Comparison of ENCODE assay signal across 8 mouse cellular contexts in the genomic region with DNA sequence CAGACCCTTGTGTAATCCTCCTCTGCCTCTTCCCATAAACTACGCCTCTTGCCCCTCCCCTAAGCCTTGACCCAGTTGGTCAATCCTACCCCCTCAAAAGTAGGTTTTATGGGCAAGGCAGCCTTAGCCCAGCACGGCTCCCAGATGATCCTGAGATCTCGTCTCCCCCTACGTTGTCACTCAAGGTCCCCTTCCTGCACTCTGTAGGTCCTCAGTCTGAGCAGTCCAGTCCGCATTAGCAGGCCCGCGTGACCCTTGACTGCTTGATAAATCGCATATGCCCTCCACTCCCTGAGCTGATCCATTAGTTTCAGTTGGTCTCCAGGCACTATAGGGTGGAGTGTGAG. TPM values are rescaled to one million over a fixed set of nuclear protein-coding genes. Genes with fewer than 3 reads are reported as not detected.
A peak's percentile ranks its signal among the peaks of the same experiment; 100 is the strongest.
DNase-seq lines count a peak whose midpoint lies in the region; ATAC-seq and TF ChIP-seq lines count a peak whose summit lies in the region.

No protein-coding gene starts in this region.

- peak overlapping the region; percentile 49 for H3K4me3 ChIP-seq in kidney, embryonic 14.5 days (ENCODE audit: low read length)
- H3K4me3 ChIP-seq in embryonic facial prominence, embryonic 13.5 days = peak overlapping the region; percentile 54
- H3K4me3 ChIP-seq in hindbrain, embryonic 16.5 days (ENCODE audit: low read length) = peak overlapping the region; percentile 44
- peak overlapping the region; percentile 40 for H3K4me3 ChIP-seq in midbrain, embryonic 15.5 days
- H3K4me3 ChIP-seq in thymus, adult 2 months (ENCODE audit: control insufficient read depth, insufficient read depth, low read length) = no peak overlapping the region

- 0 out of 2 replicates have a peak, but pooled peaks cover 5% of the 10 kb centered on the region for H3K4me1 ChIP-seq in kidney, embryonic 14.5 days (ENCODE audit: control insufficient read depth, insufficient read depth, low read length)
- H3K4me1 ChIP-seq in embryonic facial prominence, embryonic 13.5 days = peaks cover 14% of the 10 kb centered on the region
- 0 out of 2 replicates have a peak, but pooled peaks cover 3% of the 10 kb centered on the region for H3K4me1 ChIP-seq in hindbrain, embryonic 16.5 days (ENCODE audit: control insufficient read depth, insufficient read depth, low read depth, low read length)
- peaks cover 15% of the 10 kb centered on the region for H3K4me1 ChIP-seq in midbrain, embryonic 15.5 days
- peaks cover 11% of the 10 kb centered on the region for H3K4me1 ChIP-seq in thymus, adult 2 months (replicated peaks; ENCODE audit: control insufficient read depth, insufficient read depth, low read length)

- H3K36me3 ChIP-seq in kidney, embryonic 14.5 days (ENCODE audit: control insufficient read depth, insufficient read depth, low read length) = no peaks in the 10 kb centered on the region
- no peaks in the 10 kb centered on the region for H3K36me3 ChIP-seq in embryonic facial prominence, embryonic 13.5 days
- H3K36me3 ChIP-seq in hindbrain, embryonic 16.5 days (ENCODE audit: control insufficient read depth, insufficient read depth, low read length) = no peaks in the 10 kb centered on the region
- no peaks in the 10 kb centered on the region for H3K36me3 ChIP-seq in midbrain, embryonic 15.5 days (replicated peaks)
- H3K36me3 ChIP-seq in thymus, adult 2 months (ENCODE audit: control insufficient read depth, insufficient read depth, low read length) = no peaks in the 10 kb centered on the region

- H3K9me3 ChIP-seq in kidney, embryonic 14.5 days (ENCODE audit: control insufficient read depth, low read length) = no peaks in the 10 kb centered on the region
- H3K9me3 ChIP-seq in embryonic facial prominence, embryonic 13.5 days = no peaks in the 10 kb centered on the region
- no peaks in the 10 kb centered on the region for H3K9me3 ChIP-seq in hindbrain, embryonic 16.5 days (ENCODE audit: control insufficient read depth, low read length)
- H3K9me3 ChIP-seq in midbrain, embryonic 15.5 days = no peaks in the 10 kb centered on the region

- peak overlapping the region; percentile 38; the same call in 1 of the 2 replicates for H3K9ac ChIP-seq in kidney, embryonic 14.5 days (ENCODE audit: low read depth, low read length)
- H3K9ac ChIP-seq in embryonic facial prominence, embryonic 13.5 days = peak overlapping the region; percentile 69
- peak overlapping the region; percentile 64 for H3K9ac ChIP-seq in hindbrain, embryonic 16.5 days (ENCODE audit: low read depth, low read length)
- peak overlapping the region; percentile 46 for H3K9ac ChIP-seq in midbrain, embryonic 15.5 days

- no peak overlapping the region for H3K27ac ChIP-seq in kidney, embryonic 14.5 days (ENCODE audit: low read depth, low read length)
- H3K27ac ChIP-seq in embryonic facial prominence, embryonic 13.5 days = 0 out of 2 replicates have a peak overlapping the region, but pooled peaks have one; percentile 49
- H3K27ac ChIP-seq in hindbrain, embryonic 16.5 days (ENCODE audit: low read depth, low read length) = no peak overlapping the region
- no peak overlapping the region for H3K27ac ChIP-seq in midbrain, embryonic 15.5 days
- no peak overlapping the region for H3K27ac ChIP-seq in thymus, adult 2 months (ENCODE audit: control insufficient read depth, insufficient read depth, low read length)

- no peak for TF ChIP-seq CTCF in thymus, adult 2 months (IDR thresholded peaks at IDR 0.05; ENCODE audit: borderline replicate concordance, control insufficient read depth, extremely low read depth, insufficient read depth, low read length, poor library complexity)

- no peak for TF ChIP-seq POLR2A in thymus, adult 2 months (IDR thresholded peaks at IDR 0.05; ENCODE audit: control insufficient read depth, extremely low read depth, insufficient read depth, low read length, poor library complexity)

- ATAC-seq in kidney, embryonic 14.5 days (ENCODE audit: low FRiP score, low TSS enrichment) = peak; percentile 51
- ATAC-seq in embryonic facial prominence, embryonic 13.5 days (ENCODE audit: insufficient number of reproducible peaks, insufficient read depth, low FRiP score, low TSS enrichment, low read depth) = 0 out of 2 replicates have a peak, but pooled peaks have one; percentile 7
- ATAC-seq in hindbrain, embryonic 16.5 days = no peak; the same call in 1 of the 2 replicates
- ATAC-seq in midbrain, embryonic 15.5 days (replicated peaks) = peak; percentile 21; the same call in 1 of the 2 replicates

- H3K4me2 ChIP-seq in kidney, embryonic 14.5 days (replicated peaks; ENCODE audit: low read depth, low read length) = peak overlapping the region; percentile 84
- peak overlapping the region; percentile 78 for H3K4me2 ChIP-seq in embryonic facial prominence, embryonic 13.5 days
- H3K4me2 ChIP-seq in hindbrain, embryonic 16.5 days (ENCODE audit: low read length) = peak overlapping the region; percentile 68
- H3K4me2 ChIP-seq in midbrain, embryonic 15.5 days = peak overlapping the region; percentile 64

- peaks cover 3% of the 10 kb centered on the region; the same call in 1 of the 2 replicates for H3K27me3 ChIP-seq in kidney, embryonic 14.5 days (ENCODE audit: control insufficient read depth, insufficient read depth, low read length)
- peaks cover 4% of the 10 kb centered on the region; the same call in 1 of the 2 replicates for H3K27me3 ChIP-seq in embryonic facial prominence, embryonic 13.5 days
- H3K27me3 ChIP-seq in hindbrain, embryonic 16.5 days (replicated peaks; ENCODE audit: control insufficient read depth, insufficient read depth, low read length) = no peaks in the 10 kb centered on the region
- no peaks in the 10 kb centered on the region; the same call in 1 of the 2 replicates for H3K27me3 ChIP-seq in midbrain, embryonic 15.5 days (replicated peaks)
- H3K27me3 ChIP-seq in thymus, adult 2 months (ENCODE audit: control insufficient read depth, insufficient read depth, low read length) = no peaks in the 10 kb centered on the region

- DNase-seq in kidney, adult 9 months = no peak
- DNase-seq in thymus, adult 2 months = no peak
- no peak for DNase-seq in layer of hippocampus, postnatal 36 days
- DNase-seq in gastrocnemius, postnatal 10 days = no peak

- 25% methylated on average over 8 of the region's 8 CpGs for WGBS in kidney, embryonic 14.5 days
- 18% methylated on average over 8 of the region's 8 CpGs for WGBS in embryonic facial prominence, embryonic 13.5 days
- WGBS in hindbrain, embryonic 16.5 days = 39% methylated on average over 8 of the region's 8 CpGs
- WGBS in midbrain, embryonic 15.5 days = 31% methylated on average over 8 of the region's 8 CpGs
- whole genome bisulfite sequencing in thymus, adult 2 months = 80% methylated on average over 8 of the region's 8 CpGs

RNA-seq across cellular contexts. Expression of a gene that starts 8.9 kb away (rescaled TPM):
- polyA plus RNA-seq in kidney, embryonic 14.5 days (2014; fragmentation: Nextera tagmentation; extraction: Ambion mirVana) = 0.54 and 1.1 TPM in 2 replicates
- 1.1 TPM in 2 replicates for polyA plus RNA-seq in embryonic facial prominence, embryonic 13.5 days (2015; fragmentation: Nextera tagmentation; extraction: Ambion mirVana)
- 8.1 and 8.5 TPM in 2 replicates for polyA plus RNA-seq in hindbrain, embryonic 16.5 days (2015; fragmentation: Nextera tagmentation; extraction: Ambion mirVana)
- 6.3 and 8.0 TPM in 2 replicates for polyA plus RNA-seq in midbrain, embryonic 15.5 days (2015; fragmentation: Nextera tagmentation; extraction: Ambion mirVana)
- polyA plus RNA-seq in thymus, adult 2 months (2012; rRNA removed) = 2.0 and 2.5 TPM in 2 replicates
- 1 to 10 TPM; 6.6 to 6.9 TPM for total RNA-seq in layer of hippocampus, postnatal 36 days (2021)
- under 1 TPM in 1 of 2 experiments, not detected in 1; 0.27 TPM for total RNA-seq in gastrocnemius, postnatal 10 days (2021)

RNA-seq across cellular contexts. Expression of a gene that starts 12.2 kb away (rescaled TPM):
- 0.11 and 0.43 TPM in 2 replicates for polyA plus RNA-seq in kidney, embryonic 14.5 days (2014; fragmentation: Nextera tagmentation; extraction: Ambion mirVana)
- polyA plus RNA-seq in embryonic facial prominence, embryonic 13.5 days (2015; fragmentation: Nextera tagmentation; extraction: Ambion mirVana) = 0.13 and 0.17 TPM in 2 replicates
- polyA plus RNA-seq in hindbrain, embryonic 16.5 days (2015; fragmentation: Nextera tagmentation; extraction: Ambion mirVana) = 0.94 and 1.2 TPM in 2 replicates
- 0.24 and 0.27 TPM in 2 replicates for polyA plus RNA-seq in midbrain, embryonic 15.5 days (2015; fragmentation: Nextera tagmentation; extraction: Ambion mirVana)
- polyA plus RNA-seq in thymus, adult 2 months (2012; rRNA removed) = 0.65 and 1.3 TPM in 2 replicates
- 1 to 10 TPM in 1 of 2 experiments, under 1 TPM in 1; 0.96 to 1.2 TPM for total RNA-seq in layer of hippocampus, postnatal 36 days (2021)
- total RNA-seq in gastrocnemius, postnatal 10 days (2021) = under 1 TPM; 0.27 to 0.49 TPM

RNA-seq across cellular contexts. Expression of a gene that starts 14.4 kb away (rescaled TPM):
- 0.23 and 0.41 TPM in 2 replicates for polyA plus RNA-seq in kidney, embryonic 14.5 days (2014; fragmentation: Nextera tagmentation; extraction: Ambion mirVana)
- polyA plus RNA-seq in embryonic facial prominence, embryonic 13.5 days (2015; fragmentation: Nextera tagmentation; extraction: Ambion mirVana) = 0.44 and 0.47 TPM in 2 replicates
- 1.4 and 1.8 TPM in 2 replicates for polyA plus RNA-seq in hindbrain, embryonic 16.5 days (2015; fragmentation: Nextera tagmentation; extraction: Ambion mirVana)
- polyA plus RNA-seq in midbrain, embryonic 15.5 days (2015; fragmentation: Nextera tagmentation; extraction: Ambion mirVana) = 0.86 and 0.89 TPM in 2 replicates
- polyA plus RNA-seq in thymus, adult 2 months (2012; rRNA removed) = 0.69 and 1.1 TPM in 2 replicates
- 1 to 10 TPM in 1 of 2 experiments, under 1 TPM in 1; 0.68 to 1.1 TPM for total RNA-seq in layer of hippocampus, postnatal 36 days (2021)
- total RNA-seq in gastrocnemius, postnatal 10 days (2021) = not detected

RNA-seq across cellular contexts. Expression of a gene that starts 22.2 kb away (rescaled TPM):
- polyA plus RNA-seq in kidney, embryonic 14.5 days (2014; fragmentation: Nextera tagmentation; extraction: Ambion mirVana) = 0.23 and 0.28 TPM in 2 replicates
- polyA plus RNA-seq in embryonic facial prominence, embryonic 13.5 days (2015; fragmentation: Nextera tagmentation; extraction: Ambion mirVana) = 0.21 TPM in 1 of 2 replicates, not detected in the other
- 0.65 and 0.95 TPM in 2 replicates for polyA plus RNA-seq in hindbrain, embryonic 16.5 days (2015; fragmentation: Nextera tagmentation; extraction: Ambion mirVana)
- polyA plus RNA-seq in midbrain, embryonic 15.5 days (2015; fragmentation: Nextera tagmentation; extraction: Ambion mirVana) = 0.28 and 0.41 TPM in 2 replicates
- 1.00 and 1.1 TPM in 2 replicates for polyA plus RNA-seq in thymus, adult 2 months (2012; rRNA removed)
- total RNA-seq in layer of hippocampus, postnatal 36 days (2021) = 1 to 10 TPM; 5.8 to 7.4 TPM
- total RNA-seq in gastrocnemius, postnatal 10 days (2021) = not detected

RNA-seq across cellular contexts. Expression of a gene that starts 39.6 kb away (rescaled TPM):
- polyA plus RNA-seq in kidney, embryonic 14.5 days (2014; fragmentation: Nextera tagmentation; extraction: Ambion mirVana) = 6.1 and 8.9 TPM in 2 replicates
- polyA plus RNA-seq in embryonic facial prominence, embryonic 13.5 days (2015; fragmentation: Nextera tagmentation; extraction: Ambion mirVana) = 11.1 and 11.5 TPM in 2 replicates
- 11.1 and 11.2 TPM in 2 replicates for polyA plus RNA-seq in hindbrain, embryonic 16.5 days (2015; fragmentation: Nextera tagmentation; extraction: Ambion mirVana)
- 11.3 and 12.3 TPM in 2 replicates for polyA plus RNA-seq in midbrain, embryonic 15.5 days (2015; fragmentation: Nextera tagmentation; extraction: Ambion mirVana)
- polyA plus RNA-seq in thymus, adult 2 months (2012; rRNA removed) = 28.0 and 29.6 TPM in 2 replicates
- total RNA-seq in layer of hippocampus, postnatal 36 days (2021) = 10 to 100 TPM; 78.2 to 92.8 TPM
- total RNA-seq in gastrocnemius, postnatal 10 days (2021) = 10 to 100 TPM; 17.5 to 78.6 TPM
